Mouse (Mus musculus): ENCODE data around the gene 4930544D05Rik. TPM values are rescaled to one million over a fixed set of nuclear protein-coding genes. Genes with fewer than 3 reads are reported as not detected.
A peak's percentile ranks its signal among the peaks of the same experiment; 100 is the strongest.

4930544D05Rik gene
- total RNA-seq, 2 experiments from 2014 or later, result 0.61 TPM

DNA sequence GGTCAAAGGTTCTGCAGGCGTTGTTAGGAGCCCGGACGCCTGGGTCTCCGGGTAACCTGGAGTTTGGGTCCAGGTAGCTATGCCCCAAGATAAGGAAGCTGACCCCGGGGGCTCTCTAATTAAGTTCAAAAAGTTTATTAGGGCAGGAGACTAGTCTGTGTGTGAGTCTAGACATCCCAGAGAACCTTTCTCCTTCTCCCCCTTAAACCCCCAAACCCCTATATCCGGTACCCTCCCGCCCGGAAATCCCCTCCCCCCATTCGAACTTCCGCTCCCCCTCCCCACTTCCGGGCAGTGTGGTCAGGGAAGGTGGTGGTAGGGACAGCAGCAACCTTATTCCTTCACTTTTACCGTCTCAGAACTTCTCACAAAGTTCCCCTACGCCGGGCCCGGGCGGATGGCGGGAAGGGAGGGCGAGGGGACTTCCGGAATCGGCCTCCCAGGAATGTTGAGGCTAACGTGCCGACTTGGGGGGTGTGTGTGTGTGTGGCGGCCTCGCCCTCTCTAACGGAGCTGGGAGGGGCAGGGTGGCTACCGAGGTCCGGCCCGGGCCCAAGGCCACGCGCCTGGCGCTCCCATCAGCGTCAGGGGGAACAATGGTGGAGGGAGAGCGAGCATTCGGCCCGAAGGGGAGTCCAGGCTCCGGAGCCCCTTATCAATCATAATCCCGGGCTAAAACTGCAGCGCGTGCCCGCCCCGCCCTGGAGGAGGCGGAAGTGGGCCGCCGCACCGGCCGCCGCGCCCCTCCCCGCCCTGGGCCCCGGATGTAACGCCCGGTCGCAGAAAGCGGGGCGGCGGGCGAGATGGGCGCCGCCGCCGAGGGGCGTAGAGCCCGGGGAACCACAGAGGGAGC, 37.9 kb downstream of the 4930544D05Rik start:
- H3K27ac ChIP-seq, result peak overlapping the region; percentile 99
- intact Hi-C loops (cut with DNase I), result loop anchor here (1.0 to 10.0 kb wide), 2 partner anchors 16 to 419 kb away; partner anchors contain the start of genes 0610010K14Rik, Gm21988, Rnasek and Spag7
- no peak for TF ChIP-seq CTCF (IDR thresholded peaks at IDR 0.05)
- peak; percentile 56 to 63 for DNase-seq (ENCODE audit: extremely low spot score in 1 of 2, low spot score in 2 of 2)
- peak overlapping the region; percentile 100 for H3K4me3 ChIP-seq

DNA sequence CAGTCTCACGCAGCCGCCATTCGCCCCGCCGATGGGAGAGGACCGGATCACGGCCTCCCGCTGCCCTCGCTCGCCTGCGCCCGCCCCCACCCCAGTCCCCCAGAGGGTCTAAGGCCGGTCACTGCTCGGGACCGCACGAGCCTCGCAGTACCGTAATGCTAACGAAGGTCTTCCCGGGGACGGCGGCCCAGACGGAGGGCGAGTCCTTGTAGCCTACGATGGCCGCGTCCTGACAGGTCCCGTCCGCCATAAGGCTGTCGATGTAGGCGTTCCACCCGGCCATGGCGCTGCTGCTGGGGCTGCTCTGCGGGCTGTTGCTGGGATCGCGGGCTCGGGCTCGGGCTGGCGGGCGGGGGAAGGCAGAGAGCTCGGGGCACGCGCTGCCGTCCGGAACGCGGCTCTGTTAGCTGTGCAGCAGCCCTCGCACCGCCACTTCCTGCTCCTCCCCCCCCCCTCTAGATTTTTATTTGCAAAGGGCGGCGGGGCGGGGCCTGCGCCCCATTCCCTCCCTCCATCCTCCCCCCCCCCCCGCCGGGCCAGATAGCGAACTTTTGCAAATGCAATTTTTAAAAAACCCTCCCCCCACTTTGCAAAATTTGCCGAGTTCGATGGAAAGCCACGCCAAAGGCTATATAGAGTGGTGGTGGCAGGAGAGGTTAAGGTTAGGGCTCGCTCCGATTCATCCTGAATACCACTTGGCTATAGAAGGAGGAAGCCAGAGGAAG, 38.7 kb downstream of the 4930544D05Rik start, which contains the start of gene Pfn1:
TSS of gene Pfn1 (minus strand) at position 447 of the 725 bp plus-strand sequence.
- peak within 1 kb of the TSS; percentile 100 for H3K4me3 ChIP-seq
- H3K27ac ChIP-seq, result peak within 1 kb of the TSS; percentile 99
- intact Hi-C loops (cut with DNase I), result loop anchor here (10.0 kb wide), 1 partner anchor 420 kb away; the partner anchor contains the start of genes 0610010K14Rik, Gm21988 and Rnasek
- TF ChIP-seq CTCF (IDR thresholded peaks at IDR 0.05), result no peak
- peak; percentile 68 to 75 for DNase-seq (ENCODE audit: extremely low spot score in 1 of 2, low spot score in 2 of 2)

DNA sequence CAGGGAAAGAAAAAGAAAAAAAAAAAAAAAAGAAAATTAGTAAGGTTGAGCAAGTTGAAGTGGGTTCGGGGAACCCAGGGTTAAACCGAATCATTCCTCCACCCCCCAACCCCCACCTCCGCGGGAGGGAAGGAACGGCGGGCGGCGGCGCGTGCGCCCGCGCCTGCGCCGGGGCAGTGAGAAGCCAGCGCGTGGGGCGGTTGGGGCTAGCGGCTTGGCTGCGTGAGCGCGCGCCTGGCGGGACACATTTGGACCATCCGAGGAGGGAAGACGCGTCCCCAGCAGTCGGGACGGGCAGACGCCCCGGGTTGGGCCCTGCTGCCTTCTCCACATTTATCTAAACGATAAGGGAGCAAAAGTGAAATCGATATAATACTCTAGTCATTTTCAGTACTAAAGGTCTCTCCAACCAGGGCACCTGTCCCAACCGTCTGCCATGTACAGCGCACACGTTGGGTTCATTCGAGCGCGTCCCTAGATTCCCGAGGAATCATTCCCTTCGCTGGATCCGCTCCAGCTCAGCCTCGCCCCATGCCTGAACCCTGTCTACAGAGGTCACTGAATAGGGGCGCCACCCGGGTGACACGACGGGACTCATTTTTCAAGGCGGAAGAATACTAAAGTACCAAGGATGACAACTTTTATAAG, 39.4 kb downstream of the 4930544D05Rik start:
- TF ChIP-seq CTCF (IDR thresholded peaks at IDR 0.05), result no peak
- peak overlapping the region; percentile 100 for H3K4me3 ChIP-seq
- peak overlapping the region; percentile 99 for H3K27ac ChIP-seq
- intact Hi-C loops (cut with DNase I), result loop anchor here (10.0 kb wide), 1 partner anchor 420 kb away; the partner anchor contains the start of genes 0610010K14Rik, Gm21988 and Rnasek
- DNase-seq (ENCODE audit: extremely low spot score in 1 of 2, low spot score in 2 of 2), result peak; percentile 73 to 74

DNA sequence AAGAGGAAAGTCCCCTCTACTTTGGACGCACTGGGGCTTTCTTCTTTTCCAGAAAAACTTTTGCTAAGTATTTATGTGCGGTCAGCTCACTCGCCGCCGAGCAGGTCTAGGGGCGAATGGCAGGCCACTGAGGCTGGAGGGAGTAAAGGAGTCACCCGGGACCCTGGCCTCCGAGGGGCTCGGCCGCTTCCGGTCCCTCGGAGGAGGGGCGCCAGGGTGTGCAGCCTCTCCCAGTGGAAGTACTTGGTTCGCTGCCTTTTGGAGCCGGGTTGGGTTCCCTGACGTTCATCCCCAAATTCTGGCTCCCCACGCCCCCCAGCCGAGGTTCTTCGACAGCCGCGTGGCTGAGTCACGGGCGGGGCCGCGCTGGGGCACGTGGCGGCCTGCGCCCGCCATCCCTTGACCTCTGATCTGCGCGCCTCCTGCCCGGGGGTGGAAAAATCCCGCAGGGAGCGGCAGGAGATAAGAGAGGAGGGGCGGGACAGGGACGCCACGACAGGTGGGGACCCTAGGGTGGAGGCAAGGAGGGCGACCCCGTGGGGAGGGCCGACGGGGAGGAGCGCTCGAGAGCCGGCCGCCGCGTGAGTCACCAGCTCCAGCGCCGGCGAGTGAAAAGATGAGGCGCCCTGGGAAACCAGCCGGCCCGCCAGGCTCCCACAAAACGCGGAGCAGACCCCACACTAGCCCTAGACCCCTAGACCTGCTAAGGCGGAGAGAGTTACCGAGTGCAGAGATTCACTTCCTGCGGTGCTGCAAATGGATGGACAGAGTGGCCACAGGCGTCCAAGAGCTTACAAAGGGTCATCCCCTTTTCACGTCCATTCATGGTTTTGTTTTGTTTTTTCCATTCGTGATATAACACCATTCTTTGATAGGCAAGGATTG, 40.2 kb downstream of the 4930544D05Rik start:
- no peak for TF ChIP-seq CTCF (IDR thresholded peaks at IDR 0.05)
- peak overlapping the region; percentile 64 for H3K27ac ChIP-seq
- intact Hi-C loops (cut with DNase I), result loop anchor here (10.0 kb wide), 1 partner anchor 421 kb away; the partner anchor contains the start of genes 0610010K14Rik, Gm21988 and Rnasek

DNA sequence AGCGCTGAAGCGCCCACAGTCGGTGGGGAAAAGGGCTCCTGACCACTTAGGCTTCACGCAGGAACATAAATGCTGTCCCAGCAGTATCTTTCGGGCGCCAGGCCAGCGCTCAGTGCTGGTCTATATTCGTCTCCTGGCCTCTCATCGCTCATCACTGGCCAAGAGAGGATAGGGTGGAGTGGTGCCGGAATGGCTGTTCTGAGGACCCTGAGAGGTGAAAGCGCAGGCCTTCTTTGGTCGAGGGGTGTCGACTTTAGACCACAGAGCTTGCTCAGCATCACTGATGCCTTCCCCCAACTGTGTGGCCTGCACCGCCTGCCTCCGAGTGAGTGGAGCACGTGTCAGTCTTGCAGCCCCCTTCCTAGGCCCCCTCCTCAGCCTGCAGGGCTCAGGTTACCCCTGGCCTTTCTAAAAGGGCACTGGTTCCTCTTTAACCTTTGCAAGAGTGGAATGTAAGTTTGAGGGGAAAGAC, 40.8 kb downstream of the 4930544D05Rik start:
- intact Hi-C loops (cut with DNase I), result loop anchor here (10.0 kb wide), 1 partner anchor 422 kb away; the partner anchor contains the start of genes 0610010K14Rik, Gm21988 and Rnasek
- H3K27ac ChIP-seq, result peak overlapping the region; percentile 64; the same call in 1 of the 2 replicates

More for the DNA sequence above, 40.2 kb downstream of the 4930544D05Rik start:
- DNase-seq (ENCODE audit: extremely low spot score in 1 of 2, low spot score in 2 of 2), result no peak
- peak overlapping the region; percentile 100 for H3K4me3 ChIP-seq

DNA sequence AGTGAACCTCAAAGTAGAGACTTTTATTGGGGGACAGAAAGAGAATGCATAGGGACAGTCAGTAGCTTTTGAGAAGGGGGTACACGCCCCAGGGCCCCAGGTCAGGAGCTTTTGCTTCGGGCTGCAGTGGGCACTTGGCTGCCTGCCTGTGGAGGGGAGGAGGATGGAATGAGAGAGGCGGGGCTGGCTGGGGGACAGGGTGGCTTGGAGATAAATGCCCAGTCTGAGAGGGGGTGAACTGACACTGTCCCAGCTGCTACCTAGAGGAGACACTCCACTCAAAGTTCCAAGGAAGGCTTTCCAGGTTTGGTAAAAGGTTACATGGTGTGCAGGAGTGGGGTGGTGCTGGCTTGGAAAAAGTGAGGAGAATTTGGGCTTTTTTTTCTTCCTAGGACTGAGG, 41.3 kb downstream of the 4930544D05Rik start, which contains the start of gene Eno3:
TSS of gene Eno3 (plus strand) at position 239 of the 400 bp plus-strand sequence.
- peak within 1 kb of the TSS; percentile 100 for H3K4me3 ChIP-seq
- intact Hi-C loops (cut with DNase I), result loop anchor here (10.0 kb wide), 1 partner anchor 422 kb away; the partner anchor contains the start of genes 0610010K14Rik, Gm21988 and Rnasek
- peak within 1 kb of the TSS; percentile 64 for H3K27ac ChIP-seq
- TF ChIP-seq CTCF (IDR thresholded peaks at IDR 0.05), result no peak
- no peak for DNase-seq (ENCODE audit: extremely low spot score in 1 of 2, low spot score in 2 of 2)

More for the DNA sequence above, 40.8 kb downstream of the 4930544D05Rik start:
- DNase-seq (ENCODE audit: extremely low spot score in 1 of 2, low spot score in 2 of 2), result no peak
- H3K4me3 ChIP-seq, result peak overlapping the region; percentile 100; the same call in 1 of the 2 replicates
- TF ChIP-seq CTCF (IDR thresholded peaks at IDR 0.05), result no peak

DNA sequence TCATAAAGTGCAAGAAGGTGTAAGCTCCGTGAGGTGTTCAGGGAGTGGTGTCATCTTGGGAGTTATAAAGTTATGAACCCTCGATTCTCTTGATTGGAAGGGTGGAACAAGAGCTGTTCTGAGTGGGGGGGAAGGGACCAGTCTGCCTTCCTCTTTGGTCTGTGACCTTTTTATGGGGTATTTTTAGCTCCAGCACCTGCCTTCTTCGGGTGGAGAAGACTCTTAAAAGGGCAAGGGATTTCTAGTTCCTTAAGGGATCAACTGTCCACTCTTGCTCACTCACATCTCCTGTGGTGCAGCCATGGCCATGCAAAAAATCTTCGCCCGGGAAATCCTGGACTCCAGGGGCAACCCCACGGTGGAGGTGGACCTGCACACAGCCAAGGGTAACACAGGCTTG, 41.9 kb downstream of the 4930544D05Rik start:
- no peak for TF ChIP-seq CTCF (IDR thresholded peaks at IDR 0.05)
- H3K27ac ChIP-seq, result no peak overlapping the region
- intact Hi-C loops (cut with DNase I), result loop anchor here (10.0 kb wide), 1 partner anchor 423 kb away; the partner anchor contains the start of genes 0610010K14Rik, Gm21988 and Rnasek
- DNase-seq (ENCODE audit: extremely low spot score in 1 of 2, low spot score in 2 of 2), result no peak
- H3K4me3 ChIP-seq, result no peak overlapping the region

DNA sequence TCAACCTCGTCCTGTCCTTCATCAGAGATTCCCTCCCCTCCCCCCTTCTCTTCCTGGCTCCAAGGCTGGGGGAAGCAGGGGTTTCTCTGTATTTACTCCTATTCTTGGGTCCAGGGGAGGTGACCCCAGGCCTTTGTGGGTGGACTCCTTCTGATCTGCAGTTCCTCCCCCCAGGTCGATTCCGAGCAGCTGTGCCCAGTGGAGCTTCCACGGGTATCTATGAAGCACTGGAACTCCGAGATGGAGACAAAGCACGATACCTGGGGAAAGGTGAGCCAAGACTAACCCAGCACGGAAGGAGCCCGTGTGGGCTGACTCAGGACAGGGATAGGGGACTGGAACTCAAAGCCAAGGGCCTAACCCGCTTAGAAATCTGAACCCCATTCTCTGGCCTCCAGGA, 42.3 kb downstream of the 4930544D05Rik start:
- H3K4me3 ChIP-seq, result no peak overlapping the region
- H3K27ac ChIP-seq, result no peak overlapping the region
- TF ChIP-seq CTCF (IDR thresholded peaks at IDR 0.05), result no peak
- intact Hi-C loops (cut with DNase I), result loop anchor here (10.0 kb wide), 1 partner anchor 423 kb away; the partner anchor contains the start of genes 0610010K14Rik, Gm21988 and Rnasek
- no peak for DNase-seq (ENCODE audit: extremely low spot score in 1 of 2, low spot score in 2 of 2)

DNA sequence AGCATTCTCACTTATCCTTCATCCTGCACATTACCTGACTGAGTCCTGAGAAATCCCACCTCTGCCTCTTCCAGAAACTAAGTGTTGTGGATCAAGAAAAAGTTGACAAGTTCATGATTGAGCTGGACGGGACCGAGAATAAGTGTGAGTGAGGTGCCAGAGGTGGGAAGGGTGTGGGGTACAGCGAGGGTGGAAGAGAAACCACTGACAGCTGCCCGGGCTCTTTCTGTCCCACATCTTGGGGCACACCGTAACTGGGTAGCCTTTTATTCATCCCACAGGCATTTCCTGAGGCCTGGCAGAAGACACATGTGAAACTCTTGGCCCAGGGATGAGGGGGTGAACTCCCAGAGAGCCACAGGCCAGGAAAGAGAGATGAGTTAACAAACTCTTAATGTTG, 42.9 kb downstream of the 4930544D05Rik start:
- H3K4me3 ChIP-seq, result no peak overlapping the region
- intact Hi-C loops (cut with DNase I), result loop anchor here (10.0 kb wide), 1 partner anchor 424 kb away; the partner anchor contains the start of genes 0610010K14Rik, Gm21988 and Rnasek
- TF ChIP-seq CTCF (IDR thresholded peaks at IDR 0.05), result no peak
- no peak for DNase-seq (ENCODE audit: extremely low spot score in 1 of 2, low spot score in 2 of 2)
- H3K27ac ChIP-seq, result no peak overlapping the region

DNA sequence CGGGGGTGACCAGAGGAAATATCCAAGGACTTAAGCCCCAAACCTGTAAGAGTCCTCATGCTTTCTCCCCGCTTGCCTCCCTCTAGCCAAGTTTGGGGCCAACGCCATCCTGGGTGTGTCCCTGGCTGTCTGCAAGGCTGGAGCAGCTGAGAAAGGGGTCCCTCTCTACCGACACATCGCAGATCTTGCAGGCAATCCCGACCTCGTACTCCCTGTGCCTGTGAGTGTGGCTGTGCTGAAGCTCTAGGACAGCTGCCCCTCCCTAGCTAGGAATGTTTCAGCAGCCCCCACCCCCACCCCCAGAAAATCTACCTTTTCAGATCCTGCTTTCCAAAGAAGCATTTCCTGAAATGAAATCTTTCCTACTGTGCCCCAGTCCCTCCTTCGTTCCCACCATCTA, 43.3 kb downstream of the 4930544D05Rik start:
- H3K4me3 ChIP-seq, result no peak overlapping the region
- no peak for DNase-seq (ENCODE audit: extremely low spot score in 1 of 2, low spot score in 2 of 2)
- no peak for TF ChIP-seq CTCF (IDR thresholded peaks at IDR 0.05)
- no peak overlapping the region for H3K27ac ChIP-seq
- intact Hi-C loops (cut with DNase I), result loop anchor here (10.0 kb wide), 1 partner anchor 424 kb away; the partner anchor contains the start of genes 0610010K14Rik, Gm21988 and Rnasek
